Mouse (Mus musculus) megakaryocyte-erythroid progenitor cell, adult 5-6 weeks (primary cell): ENCODE measurements at regions not wholly inside any gene's neighbourhood (a gene's known extent, or its start where the extent isn't known, plus 50 kb on each side); places are given as distances from the start of the nearest gene placed in this dataset.

ENCODE experiments used
- ATAC-seq: replicated peaks from 2 replicates; pipeline ENCODE4 v1.8.0; 2016; ENCODE audit warnings: mild to moderate bottlenecking, inconsistent platforms; ENCODE audit not compliant: severe bottlenecking, poor library complexity, low FRiP score, low TSS enrichment

GRCm38 (mm10) chr5:74943737-74944403, 100.7 kb downstream of the Chic2 start:
- peak; percentile 95 for ATAC-seq

- ATAC-seq: no peak
These were observed 103.1 kb downstream of the Chic2 start for GRCm38 (mm10) chr5:74941426-74941825.

GRCm38 (mm10) chr5:74937416-74937940, 107.1 kb downstream of the Chic2 start:
- no peak for ATAC-seq

GRCm38 (mm10) chr5:74936087-74936486, 108.5 kb downstream of the Chic2 start:
- ATAC-seq: no peak

- no peak for ATAC-seq
These were observed 108.9 kb downstream of the Chic2 start for GRCm38 (mm10) chr5:74935676-74936075.

- no peak for ATAC-seq
These were observed 111.3 kb downstream of the Chic2 start for GRCm38 (mm10) chr5:74933276-74933675.

- ATAC-seq: no peak
These were observed 112.4 kb downstream of the Chic2 start for GRCm38 (mm10) chr5:74932206-74932605.

GRCm38 (mm10) chr5:74931765-74932164, 112.8 kb downstream of the Chic2 start:
- no peak for ATAC-seq

- no peak for ATAC-seq
These were observed 117.0 kb downstream of the Chic2 start for GRCm38 (mm10) chr5:74927543-74927942.

- ATAC-seq: no peak
These were observed 118.8 kb downstream of the Chic2 start for GRCm38 (mm10) chr5:74925769-74926168.

- no peak for ATAC-seq
These were observed 120.5 kb downstream of the Chic2 start for GRCm38 (mm10) chr5:74924031-74924533.

GRCm38 (mm10) chr5:74923337-74923736, 121.2 kb downstream of the Chic2 start:
- ATAC-seq: no peak

- no peak for ATAC-seq
These were observed 121.7 kb downstream of the Chic2 start for GRCm38 (mm10) chr5:74922881-74923280.

GRCm38 (mm10) chr5:74920939-74921338, 123.6 kb downstream of the Chic2 start:
- ATAC-seq: no peak

- ATAC-seq: no peak
These were observed 124.1 kb downstream of the Chic2 start for GRCm38 (mm10) chr5:74920490-74920889.

GRCm38 (mm10) chr5:74905504-74906061, 139.0 kb downstream of the Chic2 start:
- no peak for ATAC-seq

- ATAC-seq: no peak
These were observed 139.6 kb downstream of the Chic2 start for GRCm38 (mm10) chr5:74904927-74905503.

GRCm38 (mm10) chr5:74904327-74904726, 140.2 kb downstream of the Chic2 start:
- no peak for ATAC-seq

- ATAC-seq: no peak
These were observed 140.9 kb downstream of the Chic2 start for GRCm38 (mm10) chr5:74903711-74904110.

GRCm38 (mm10) chr5:74897133-74897532, 147.4 kb downstream of the Chic2 start:
- ATAC-seq: no peak

GRCm38 (mm10) chr5:74893276-74893675, 151.3 kb downstream of the Chic2 start:
- ATAC-seq: no peak
